Mouse (Mus musculus) gastrocnemius, adult 8-10 months (tissue): Measurements from ENCODE around the gene A930004D18Rik. TPM values are rescaled to one million over a fixed set of nuclear protein-coding genes. Genes with fewer than 3 reads are reported as not detected.
"Not testable (repeated sequence)": the region's sequence is repeated elsewhere in the genome, so short reads cannot be mapped to it uniquely, and the experiment has no call there.

Source experiments
- DNase-seq, 2 experiments: peaks; one replicate each; pipeline ENCODE4 v3.0.0; 2022; ENCODE audit warnings: low spot score in 2 of 2
- microRNA-seq: library from miRNA; unstranded; fragments of <30 nt; microRNA quantifications from one replicate; pipeline ENCODE4 v1.2.0, GENCODE M21; 2022
- total RNA-seq, 4 experiments: library from RNA; stranded (reverse); gene quantifications; 2 replicates each; pipeline ENCODE4 v1.2.4; 2022

Gene A930004D18Rik
- total RNA-seq, 4 experiments from 2014 or later: 0.17 to 0.38 TPM; not detected in 2

DNA sequence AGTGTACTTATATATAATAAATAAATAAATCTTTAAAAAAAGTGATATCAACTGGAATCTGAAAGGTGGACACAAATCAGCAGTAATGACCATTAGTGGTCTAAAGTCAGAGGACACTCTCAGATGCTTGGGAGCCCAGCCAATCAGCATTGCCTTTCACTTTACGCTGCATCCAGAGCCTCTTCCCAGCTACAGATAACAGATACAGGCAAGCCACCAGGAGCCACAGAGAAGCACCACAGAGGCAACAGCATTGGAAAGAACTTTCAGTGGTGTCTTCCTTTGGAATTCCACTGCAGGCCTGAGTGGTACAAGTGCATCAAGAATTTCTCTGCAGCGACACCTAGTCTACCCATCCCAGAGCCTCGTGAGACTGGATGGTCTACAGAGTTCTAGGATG lies 24.7 kb downstream of the A930004D18Rik start:
- DNase-seq: no peak

GRCm38 (mm10) chr2:18011226-18011625 lies 26.3 kb downstream of the A930004D18Rik start:
- DNase-seq: no peak

DNA sequence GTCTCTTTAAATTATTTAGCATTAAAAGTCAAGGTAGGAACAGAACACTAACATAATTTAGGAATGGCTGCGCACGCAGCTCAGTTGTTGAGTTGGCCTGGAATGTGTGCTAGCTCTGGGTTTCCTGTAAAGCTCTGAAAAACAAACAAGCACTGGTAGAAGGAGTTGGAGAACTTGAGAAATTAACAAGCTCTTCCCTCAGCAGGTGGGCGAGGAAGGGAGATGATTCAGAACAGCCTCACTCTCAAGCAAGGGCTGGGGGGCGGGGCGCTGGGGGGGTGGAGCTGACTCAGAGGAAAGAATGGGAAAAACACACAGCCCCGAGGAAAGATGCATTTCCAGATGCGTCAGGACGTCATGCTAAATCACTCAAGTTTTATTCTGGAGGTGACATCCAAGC lies 32.4 kb downstream of the A930004D18Rik start:
- no peak for DNase-seq

DNA sequence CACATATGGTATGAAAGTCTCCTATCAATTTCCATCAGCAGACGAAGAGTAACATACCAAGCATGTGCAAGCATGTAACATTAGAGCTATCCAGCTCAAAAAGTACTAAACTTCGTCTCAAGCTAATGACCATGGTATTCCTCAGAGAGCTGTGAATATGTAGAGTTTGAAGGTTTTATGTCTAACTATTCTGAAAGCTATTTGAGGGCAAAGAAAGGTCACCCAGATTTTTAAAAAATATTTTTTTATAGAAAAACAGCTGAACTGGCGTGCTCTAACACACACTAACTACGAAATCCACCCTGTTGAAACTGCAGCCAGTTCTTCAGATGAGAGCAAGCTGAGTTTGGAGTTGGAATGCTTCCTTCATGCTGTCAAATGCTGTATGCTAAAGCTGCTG lies 33.3 kb downstream of the A930004D18Rik start:
- no peak for DNase-seq

- DNase-seq: no peak
Measured at GRCm38 (mm10) chr2:18002306-18002705, 35.2 kb downstream of the A930004D18Rik start.

GRCm38 (mm10) chr2:17996858-17997257 lies 40.7 kb downstream of the A930004D18Rik start, which contains the start of gene H2al2a:
Gene H2al2a (minus strand): TSS chr2:17996958.
- no peak for DNase-seq

DNA sequence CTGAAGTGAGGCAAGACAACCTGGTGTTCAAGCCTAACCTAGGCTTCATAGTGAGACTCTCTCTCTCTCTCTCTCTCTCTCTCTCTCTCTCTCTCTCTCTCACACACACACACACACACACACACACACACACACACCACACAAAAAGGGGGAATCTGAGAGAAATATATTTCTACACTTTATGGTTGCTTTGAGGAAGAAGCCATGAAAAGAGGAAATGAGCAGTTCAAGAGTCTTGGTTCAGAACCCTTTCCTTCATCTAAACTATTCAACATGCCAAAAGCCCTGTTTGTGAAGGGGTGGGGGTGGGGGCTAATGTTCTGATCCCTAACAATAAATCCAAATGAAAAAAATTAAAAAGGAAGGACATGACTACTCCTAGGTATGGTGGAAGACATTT lies 48.0 kb downstream of the A930004D18Rik start:
- no peak for DNase-seq

GRCm38 (mm10) chr2:17989115-17989514 lies 48.4 kb downstream of the A930004D18Rik start:
- no peak for DNase-seq

GRCm38 (mm10) chr2:17986694-17987093 lies 50.8 kb downstream of the A930004D18Rik start:
- DNase-seq: no peak

- DNase-seq: no peak
Measured at GRCm38 (mm10) chr2:17984774-17985173, 52.8 kb downstream of the A930004D18Rik start.

- no peak for DNase-seq
Measured at GRCm38 (mm10) chr2:17982747-17983146, 54.8 kb downstream of the A930004D18Rik start.

- no peak for DNase-seq
Measured at GRCm38 (mm10) chr2:17978706-17979105, 58.8 kb downstream of the A930004D18Rik start.

- not testable (repeated sequence) for DNase-seq
Measured at GRCm38 (mm10) chr2:17978251-17978650, 59.3 kb downstream of the A930004D18Rik start.

GRCm38 (mm10) chr2:17977645-17978044 lies 59.9 kb downstream of the A930004D18Rik start:
- not testable (repeated sequence) for DNase-seq

DNA sequence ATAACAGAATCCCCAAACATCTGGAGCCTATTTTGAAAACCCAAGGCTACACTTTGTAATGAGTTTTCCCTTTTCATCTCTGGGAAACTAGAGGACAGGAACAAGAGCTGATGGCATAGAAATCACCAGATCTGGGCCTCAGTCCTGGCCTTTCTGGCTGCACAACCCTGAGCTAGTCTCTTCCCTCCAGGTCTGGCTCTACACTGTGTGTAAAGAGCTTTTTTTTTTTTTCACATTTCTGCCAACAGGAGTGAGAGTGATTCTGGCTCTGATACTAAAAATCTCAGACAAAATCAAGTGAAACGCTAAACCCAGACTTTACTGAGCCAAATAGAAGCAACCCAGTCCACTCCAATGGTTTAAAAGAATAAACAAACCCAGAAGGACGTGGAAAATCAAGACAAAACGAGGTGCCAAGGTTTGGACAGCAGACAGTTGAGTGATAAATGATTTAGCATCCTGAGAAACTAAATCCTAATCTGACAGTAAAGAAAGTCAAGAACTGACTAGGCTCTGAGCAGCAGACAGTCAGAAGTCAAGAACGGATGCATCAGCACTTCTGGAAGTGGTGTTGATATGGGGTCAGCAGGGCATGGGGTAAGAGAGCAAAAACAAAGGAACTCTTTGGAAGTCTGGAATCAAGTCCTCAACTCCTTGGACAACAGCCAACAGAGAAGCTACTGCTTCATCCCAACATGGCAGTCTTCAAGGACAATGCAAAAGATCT lies 61.8 kb downstream of the A930004D18Rik start:
- DNase-seq: no peak

Small RNA genes within 50 kb of the gene (microRNA-seq; reads per million reads assigned to microRNA genes)
- not detected for gene Mir7655

Other genes starting within 250 kb of the A930004D18Rik start
- gene H2al2a, start 40.8 kb downstream of the A930004D18Rik start, total RNA-seq: not detected
- under 1 TPM; 0.07 to 0.34 (median 0.13) TPM for gene Skida1, start 11.3 kb upstream of the A930004D18Rik start, total RNA-seq
- gene Mllt10, start 17.5 kb upstream of the A930004D18Rik start, total RNA-seq: 10 to 100 TPM; 17.3 to 22.4 (median 20.5) TPM